In the genomic region with DNA sequence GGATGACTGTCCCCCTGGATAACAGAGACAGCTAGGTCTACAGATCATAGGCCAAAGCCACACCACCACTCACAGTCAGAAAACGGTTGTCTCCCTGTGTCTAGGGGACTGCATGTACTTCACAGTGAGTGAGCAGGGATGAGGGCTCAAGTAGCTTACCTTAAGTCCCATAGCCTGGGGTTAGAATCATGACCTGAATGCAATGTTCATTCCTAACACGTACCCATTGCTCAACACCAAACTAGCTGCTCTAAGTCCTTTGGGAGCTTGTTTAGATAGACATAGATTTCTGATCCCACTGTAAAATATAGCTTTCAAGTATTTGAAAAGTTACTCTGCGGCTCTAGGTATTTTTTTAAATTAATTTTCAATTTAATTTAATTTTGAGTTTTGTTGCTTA, we compare ENCODE assay signal across 12 mouse cellular contexts.
"Had no signal": no experiment of that assay in that cellular context is flagged by ENCODE, and none has a peak within 500 bp of the region (broad histone marks: within the 10 kb centered on the region; RNA-seq: fewer than 3 reads in every experiment).

No protein-coding gene starts in this region.

- DNase-seq: left cerebral cortex, postnatal 4 days; liver; liver, embryonic 13.5 days; liver, postnatal 0 days; lung, adult 18-20 months; lung, adult 2 months; lung, embryonic 14.5 days; lung, postnatal 10 days; lung, postnatal 14 days; lung, postnatal 36 days; lung, postnatal 4 days; midbrain, embryonic 14.5 days had no signal
